Mouse (Mus musculus) neural tube, embryonic 12.5 days (tissue): ENCODE data around the gene Ess2. TPM values are rescaled to one million over a fixed set of nuclear protein-coding genes. Genes with fewer than 3 reads are reported as not detected.

Source experiments
- ATAC-seq: fragments of 200-750 bp; cut with Nextera tagmentation; 2 replicates; pipeline ENCODE4 v1.8.0; 2017; ENCODE audit warnings: low read depth, mild to moderate bottlenecking, moderate TSS enrichment, moderate library complexity; ENCODE audit not compliant: low FRiP score
- H3K27ac ChIP-seq: fragments of 300-500 bp; sonication (generic); 2 replicates; pipeline ENCODE4 v1.5.1; 2016
- H3K27me3 ChIP-seq: fragments of 300-500 bp; sonication (generic); replicated peaks from 2 replicates; pipeline ENCODE4 v1.6.1; 2016; ENCODE audit warnings: mild to moderate bottlenecking
- H3K36me3 ChIP-seq: fragments of 300-500 bp; sonication (generic); 2 replicates; pipeline ENCODE4 v1.6.1; 2016; ENCODE audit warnings: mild to moderate bottlenecking
- H3K4me1 ChIP-seq: fragments of 300-500 bp; sonication (generic); 2 replicates; pipeline ENCODE4 v1.6.1; 2016
- H3K4me2 ChIP-seq: fragments of 300-500 bp; sonication (generic); replicated peaks from 2 replicates; pipeline ENCODE4 v1.6.1; 2016; ENCODE audit warnings: mild to moderate bottlenecking
- H3K4me3 ChIP-seq: fragments of 300-500 bp; sonication (generic); 2 replicates; pipeline ENCODE4 v1.5.1; 2016
- H3K9ac ChIP-seq: fragments of 300-500 bp; sonication (generic); 2 replicates; pipeline ENCODE4 v1.6.1; 2016; ENCODE audit warnings: mild to moderate bottlenecking
- H3K9me3 ChIP-seq: fragments of 300-500 bp; sonication (generic); 2 replicates; pipeline ENCODE4 v1.6.1; 2016; ENCODE audit warnings: mild to moderate bottlenecking
- WGBS: fragments of 180-500 bp; shearing (Covaris S2); methylation state at CpG from one replicate; pipeline ENCODE4 v1.1.7; 2016; 5-methylcytosine and 5-hydroxymethylcytosine counted together
- polyA plus RNA-seq: library from polyadenylated mRNA; unstranded; fragments of >200 nt; fragmentation: Nextera tagmentation; extraction: Ambion mirVana; gene quantifications from 2 replicates; pipeline ENCODE4 v1.2.1, GENCODE M21; 2016

Ess2 gene
- polyA plus RNA-seq, 1 experiment from 2014 or later, result 54.6 TPM

DNA sequence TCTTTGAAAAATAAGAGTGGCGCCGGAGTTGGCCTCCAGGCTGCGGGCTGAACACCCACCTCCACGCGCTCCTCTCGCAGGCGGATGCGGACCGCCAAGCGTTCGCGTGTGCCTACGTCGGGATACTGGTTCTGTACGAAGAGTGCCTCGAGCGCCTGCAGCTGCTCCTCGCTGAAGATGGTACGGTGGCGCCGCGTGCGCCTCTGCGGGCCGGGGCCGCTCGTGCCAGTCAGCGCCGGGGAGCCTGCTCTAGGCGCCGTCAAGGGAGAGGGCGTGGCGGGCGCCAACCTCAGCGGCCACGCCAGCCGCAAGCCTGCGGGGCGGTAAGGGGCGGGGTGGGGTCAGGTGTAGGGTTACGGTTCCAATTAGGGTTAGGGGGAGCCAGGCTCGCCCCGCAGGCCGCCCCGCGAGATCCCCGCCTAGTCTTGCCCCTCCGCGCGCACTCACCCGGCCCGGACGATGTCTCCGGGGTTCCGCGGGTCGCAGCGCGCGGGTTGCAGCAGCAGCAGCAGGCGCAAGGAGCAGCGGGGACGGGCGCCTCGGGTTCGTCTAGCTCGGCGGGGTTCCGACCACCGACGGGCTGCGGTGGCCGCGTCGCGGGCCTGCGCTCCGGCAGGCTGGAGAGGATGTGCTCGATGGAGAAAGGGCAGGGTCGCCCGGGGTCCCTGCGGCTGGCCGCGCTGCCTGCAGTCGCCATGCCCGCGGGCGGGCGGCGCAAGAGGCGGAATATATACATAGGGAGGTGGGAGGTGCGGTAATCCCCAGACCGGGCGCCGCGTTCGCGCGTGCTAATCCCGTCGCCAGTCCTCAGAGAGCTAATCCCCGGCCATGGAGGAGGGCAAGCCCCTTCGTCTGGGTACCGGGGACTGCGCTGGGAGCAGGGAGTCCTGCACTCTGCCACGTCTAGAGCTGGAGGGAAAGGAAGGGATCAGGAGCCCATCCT is 3.4 kb upstream of the Ess2 start, which contains the start of gene Gsc2:
Gsc2 (minus strand) TSS at position 753 of the 943 bp plus-strand sequence.
- H3K27me3 ChIP-seq, result peaks cover 65% of the 10 kb centered on the region
- under 1% methylated on average over 103 of the region's 106 CpGs for WGBS
- peaks cover 19% of the 10 kb centered on the region for H3K4me1 ChIP-seq
- H3K9ac ChIP-seq, result peak within 1 kb of the TSS; percentile 42
- ATAC-seq, result no peak
- peak within 1 kb of the TSS; percentile 35 for H3K4me3 ChIP-seq
- H3K4me2 ChIP-seq, result peak within 1 kb of the TSS; percentile 62
- no peaks in the 10 kb centered on the region for H3K9me3 ChIP-seq
- no peaks in the 10 kb centered on the region for H3K36me3 ChIP-seq
- H3K27ac ChIP-seq, result no peak within 1 kb of the TSS

DNA sequence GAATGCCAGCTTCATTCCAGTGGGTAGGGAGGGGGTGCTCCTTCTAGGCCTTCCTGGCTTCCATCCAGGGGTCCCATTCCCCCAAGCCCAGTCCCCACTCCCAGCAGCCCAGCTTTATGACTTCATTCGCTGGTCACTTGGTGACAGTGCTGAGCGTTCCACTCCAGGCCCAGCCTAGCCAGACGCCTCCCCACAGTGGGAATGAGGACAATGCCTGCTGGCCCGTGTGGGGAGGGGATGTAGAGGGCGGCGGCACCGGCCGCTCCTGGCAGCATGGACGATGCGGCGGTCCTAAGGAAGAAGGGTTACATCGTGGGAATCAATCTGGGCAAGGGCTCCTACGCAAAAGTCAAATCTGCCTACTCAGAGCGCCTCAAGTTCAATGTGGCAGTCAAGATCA is 12.7 kb downstream of the Ess2 start, which contains the start of the genes Dgcr2 and Tssk2:
Dgcr2 (minus strand) TSS at position 101 of the 400 bp plus-strand sequence.
Tssk2 (plus strand) TSS at position 176 of the 400 bp plus-strand sequence.
- ATAC-seq, result no peak
- no peaks in the 10 kb centered on the region for H3K4me1 ChIP-seq
- 90% methylated on average over 14 of the region's 14 CpGs for WGBS
- H3K4me2 ChIP-seq, result no peak within 1 kb of the TSS
- no peaks in the 10 kb centered on the region for H3K27me3 ChIP-seq
- H3K4me3 ChIP-seq, result no peak within 1 kb of the TSS
- no peaks in the 10 kb centered on the region for H3K9me3 ChIP-seq
- peaks cover 54% of the 10 kb centered on the region for H3K36me3 ChIP-seq
- no peak within 1 kb of the TSS for H3K27ac ChIP-seq
- H3K9ac ChIP-seq, result no peak within 1 kb of the TSS

DNA sequence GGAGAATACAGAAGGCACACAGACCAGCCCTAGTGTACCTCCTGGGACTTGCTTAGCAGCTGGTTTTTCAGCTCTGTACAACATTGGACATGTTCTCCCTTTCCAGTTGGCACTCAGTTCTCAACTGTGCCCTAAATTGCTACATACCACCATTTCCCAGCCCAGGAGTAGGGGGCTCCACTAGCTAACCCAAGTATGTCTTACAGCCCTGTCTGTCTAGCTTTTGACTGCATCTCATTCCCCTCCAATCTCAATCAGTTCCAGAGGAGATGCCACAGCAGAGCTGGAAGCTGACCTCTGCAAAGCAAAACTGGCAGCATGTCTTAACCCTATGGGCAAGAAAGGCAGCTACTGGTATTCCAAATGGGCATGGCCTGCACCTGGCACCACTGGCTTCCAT is 15.1 kb downstream of the Ess2 start:
- H3K36me3 ChIP-seq, result peaks cover 30% of the 10 kb centered on the region
- no peaks in the 10 kb centered on the region for H3K27me3 ChIP-seq
- H3K4me2 ChIP-seq, result no peak overlapping the region
- H3K9me3 ChIP-seq, result no peaks in the 10 kb centered on the region
- no peak for ATAC-seq
- peaks cover 5% of the 10 kb centered on the region; the same call in 1 of the 2 replicates for H3K4me1 ChIP-seq
- no peak overlapping the region for H3K27ac ChIP-seq
- H3K4me3 ChIP-seq, result no peak overlapping the region
- no peak overlapping the region for H3K9ac ChIP-seq

DNA sequence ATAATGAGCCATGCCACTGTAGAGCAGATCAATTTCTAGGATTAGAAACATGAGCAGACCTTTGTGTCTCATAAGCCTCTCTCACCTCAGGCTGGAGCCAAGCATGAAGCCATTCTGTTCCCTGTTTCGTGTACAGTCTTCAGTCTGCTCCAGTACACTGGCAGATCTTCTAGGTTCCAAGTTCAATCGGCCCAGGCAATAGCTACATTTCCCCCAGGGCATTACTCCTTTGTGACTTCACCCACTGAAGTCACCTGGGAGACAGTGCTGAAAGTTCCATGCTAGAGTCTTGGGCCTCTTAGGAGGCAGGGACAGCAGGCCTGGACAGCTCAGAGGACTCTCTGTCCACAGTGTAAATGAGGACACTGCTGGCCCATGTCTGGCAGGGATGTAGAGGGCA is 17.2 kb downstream of the Ess2 start, which contains the start of gene Tssk1:
Tssk1 (plus strand) TSS at position 301 of the 400 bp plus-strand sequence.
- H3K9ac ChIP-seq, result no peak within 1 kb of the TSS
- no peak within 1 kb of the TSS for H3K4me3 ChIP-seq
- no peaks in the 10 kb centered on the region for H3K9me3 ChIP-seq
- no peaks in the 10 kb centered on the region for H3K27me3 ChIP-seq
- H3K27ac ChIP-seq, result no peak within 1 kb of the TSS
- peaks cover 20% of the 10 kb centered on the region for H3K4me1 ChIP-seq
- H3K36me3 ChIP-seq, result peaks cover 9% of the 10 kb centered on the region; the same call in 1 of the 2 replicates
- no peak for ATAC-seq
- no peak within 1 kb of the TSS for H3K4me2 ChIP-seq
- 91% methylated on average over 2 of the region's 2 CpGs for WGBS

- Histone ChIP-seq H3K27me3 (no peaks in the 10 kb centered on the region), H3K27ac (no peak overlapping the region), H3K9ac (no peak overlapping the region), H3K4me3 (no peak overlapping the region), H3K36me3 (no peaks in the 10 kb centered on the region), H3K4me2 (no peak overlapping the region), H3K9me3 (no peaks in the 10 kb centered on the region), H3K4me1 (peaks cover 20% of the 10 kb centered on the region)
- WGBS, result 83% methylated on average over 3 of the region's 3 CpGs
- ATAC-seq, result no peak
Observed at GRCm38 (mm10) chr16:17892606-17893005, 18.5 kb downstream of the Ess2 start.

DNA sequence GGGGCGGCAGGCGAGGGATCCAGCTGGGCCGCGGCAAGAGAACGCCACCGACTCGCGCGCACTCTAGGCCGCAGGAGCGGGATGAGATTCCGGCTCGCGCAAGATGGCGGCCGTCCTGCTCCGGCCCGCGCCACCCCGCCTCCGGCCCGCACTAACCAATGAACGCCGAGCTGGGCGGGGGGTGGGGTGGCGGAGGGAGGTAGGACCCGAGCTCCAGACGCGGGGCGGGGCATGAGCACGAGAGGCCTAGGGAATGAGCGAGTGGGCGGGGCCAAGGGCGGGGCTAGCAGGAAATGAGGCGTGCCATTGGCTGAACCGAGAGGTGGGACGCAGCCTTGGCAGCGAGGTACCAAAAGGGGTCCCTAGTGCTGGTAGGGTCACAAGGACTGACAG is 19.6 kb downstream of the Ess2 start, which contains the start of gene Gm20518:
Gm20518 (minus strand) TSS at position 105 of the 393 bp plus-strand sequence.
- Histone ChIP-seq H3K9ac (peak within 1 kb of the TSS; percentile 98), H3K36me3 (no peaks in the 10 kb centered on the region), H3K4me3 (peak within 1 kb of the TSS; percentile 92), H3K9me3 (no peaks in the 10 kb centered on the region), H3K27ac (peak within 1 kb of the TSS; percentile 95), H3K4me2 (peak within 1 kb of the TSS; percentile 84), H3K27me3 (no peaks in the 10 kb centered on the region), H3K4me1 (peaks cover 24% of the 10 kb centered on the region)
- WGBS, result 1% methylated on average over 38 of the region's 38 CpGs
- peak; percentile 98 for ATAC-seq

- Histone ChIP-seq H3K4me3 (peak overlapping the region; percentile 92), H3K27me3 (no peaks in the 10 kb centered on the region), H3K27ac (peak overlapping the region; percentile 95), H3K36me3 (no peaks in the 10 kb centered on the region), H3K9me3 (no peaks in the 10 kb centered on the region), H3K4me1 (peaks cover 25% of the 10 kb centered on the region), H3K9ac (peak overlapping the region; percentile 98), H3K4me2 (peak overlapping the region; percentile 84)
- under 1% methylated on average over 44 of the region's 44 CpGs for WGBS
- ATAC-seq, result peak; percentile 80
Observed at GRCm38 (mm10) chr16:17890917-17891566, 20.1 kb downstream of the Ess2 start.

DNA sequence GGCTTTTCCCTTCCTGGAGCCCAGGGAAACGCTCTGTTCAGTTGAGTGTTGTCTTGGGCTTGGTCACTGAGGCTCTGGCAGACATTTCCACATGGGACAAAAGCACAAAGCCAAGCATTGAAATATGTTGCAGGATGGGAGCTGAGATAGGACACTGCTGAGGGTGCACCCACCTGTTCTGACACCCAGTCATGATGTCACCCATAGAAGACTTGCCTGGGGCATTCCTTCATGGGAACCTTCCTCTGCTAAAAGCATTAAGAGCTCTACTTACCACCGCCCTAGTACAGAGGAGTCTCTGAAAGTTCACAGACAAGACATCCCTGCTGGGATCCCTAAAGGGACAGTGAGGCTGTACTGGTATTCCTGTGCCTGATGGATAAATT is 20.8 kb downstream of the Ess2 start:
- Histone ChIP-seq H3K27me3 (no peaks in the 10 kb centered on the region), H3K4me3 (peak overlapping the region; percentile 92), H3K27ac (no peak overlapping the region), H3K36me3 (0 out of 2 replicates have a peak, but pooled peaks cover under 1% of the 10 kb centered on the region), H3K9me3 (no peaks in the 10 kb centered on the region), H3K4me2 (peak overlapping the region; percentile 84), H3K4me1 (peaks cover 32% of the 10 kb centered on the region), H3K9ac (peak overlapping the region; percentile 98)
- no peak for ATAC-seq
- WGBS, result 54% methylated on average over 2 of the region's 2 CpGs

DNA sequence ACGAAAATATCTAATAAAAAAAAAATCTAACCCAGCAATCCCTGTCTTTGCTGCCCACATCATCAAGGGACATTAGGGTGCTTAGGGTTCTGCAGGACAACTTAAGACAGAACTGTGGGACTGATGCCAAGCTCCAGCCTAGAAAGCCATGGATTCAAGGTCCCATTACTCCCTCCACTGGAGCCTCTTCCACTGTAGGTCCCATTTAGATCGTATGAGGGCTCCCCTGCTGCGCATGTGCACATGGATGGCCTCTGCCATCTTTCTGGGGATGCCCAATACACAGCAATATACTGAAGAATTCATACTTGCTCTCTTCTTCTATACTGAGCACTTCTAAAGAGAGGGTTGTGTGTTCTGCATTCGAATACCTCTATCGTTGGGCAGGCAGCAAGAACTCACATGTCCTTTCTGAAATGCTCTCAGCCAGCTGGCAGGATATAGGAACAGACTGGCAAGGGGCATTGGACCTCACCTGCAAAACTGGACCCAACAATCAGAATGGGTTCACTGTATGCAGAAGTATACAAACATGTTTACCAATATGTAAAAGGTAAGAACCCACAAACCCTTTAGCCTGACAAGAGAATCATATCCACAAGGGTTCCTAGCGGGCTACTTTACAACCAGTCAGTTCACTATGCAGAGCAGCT is 21.3 kb downstream of the Ess2 start:
- Histone ChIP-seq H3K4me3 (peak overlapping the region; percentile 92), H3K27ac (no peak overlapping the region), H3K36me3 (peaks cover 4% of the 10 kb centered on the region; the same call in 1 of the 2 replicates), H3K4me2 (peak overlapping the region; percentile 84), H3K27me3 (no peaks in the 10 kb centered on the region), H3K4me1 (peaks cover 35% of the 10 kb centered on the region), H3K9me3 (no peaks in the 10 kb centered on the region), H3K9ac (peak overlapping the region; percentile 98; the same call in 1 of the 2 replicates)
- WGBS, result 86% methylated on average over 6 of the region's 6 CpGs
- no peak for ATAC-seq

- no peak for ATAC-seq
- H3K9me3 ChIP-seq, result no peaks in the 10 kb centered on the region
- H3K4me3 ChIP-seq, result no peak overlapping the region
- H3K27me3 ChIP-seq, result no peaks in the 10 kb centered on the region
- 90% methylated on average over 6 of the region's 6 CpGs for WGBS
- H3K27ac ChIP-seq, result no peak overlapping the region
- H3K36me3 ChIP-seq, result peaks cover 4% of the 10 kb centered on the region; the same call in 1 of the 2 replicates
- no peak overlapping the region for H3K4me2 ChIP-seq
- 0 out of 2 replicates have a peak, but pooled peaks cover 16% of the 10 kb centered on the region for H3K4me1 ChIP-seq
- no peak overlapping the region for H3K9ac ChIP-seq
Observed at GRCm38 (mm10) chr16:17884116-17884515, 27.0 kb downstream of the Ess2 start.

GRCm38 (mm10) chr16:17882196-17882595 is 29.0 kb downstream of the Ess2 start:
- no peak overlapping the region for H3K4me3 ChIP-seq
- ATAC-seq, result no peak
- no peak overlapping the region for H3K9ac ChIP-seq
- 0 out of 2 replicates have a peak, but pooled peaks cover 16% of the 10 kb centered on the region for H3K4me1 ChIP-seq
- peaks cover 9% of the 10 kb centered on the region; the same call in 1 of the 2 replicates for H3K36me3 ChIP-seq
- H3K27me3 ChIP-seq, result no peaks in the 10 kb centered on the region
- H3K27ac ChIP-seq, result no peak overlapping the region
- no peak overlapping the region for H3K4me2 ChIP-seq
- no peaks in the 10 kb centered on the region for H3K9me3 ChIP-seq
